In genomic region chr2:174459365-174459764, GRCm38 (mm10) we compare ENCODE assay signal across 26 mouse cellular contexts. TPM values are rescaled to one million over a fixed set of nuclear protein-coding genes. Genes with fewer than 3 reads are reported as not detected.
DNase-seq lines count a peak whose midpoint lies in the region; ATAC-seq and TF ChIP-seq lines count a peak whose summit lies in the region.
"Had no signal": no experiment of that assay in that cellular context is flagged by ENCODE, and none has a peak within 500 bp of the region (broad histone marks: within the 10 kb centered on the region; RNA-seq: fewer than 3 reads in every experiment).

No protein-coding gene starts in this region.

- H3K4me2 ChIP-seq in midbrain, postnatal 0 days (ENCODE audit: low read depth, low read length, poor library complexity, severe bottlenecking): no peak overlapping the region
- H3K4me2 ChIP-seq in midbrain, embryonic 13.5 days (replicated peaks): no peak overlapping the region
- no peak overlapping the region for H3K4me2 ChIP-seq in myocyte (ENCODE audit: low read depth)
- H3K4me2 ChIP-seq: forebrain, embryonic 13.5 days; heart, embryonic 13.5 days; hindbrain, embryonic 12.5 days had no signal

- TF ChIP-seq CTCF in midbrain, postnatal 0 days (IDR thresholded peaks at IDR 0.05): no peak

- no peak overlapping the region for H3K27ac ChIP-seq in midbrain, postnatal 0 days (ENCODE audit: low read depth, low read length)
- H3K27ac ChIP-seq in midbrain, embryonic 13.5 days: no peak overlapping the region
- H3K27ac ChIP-seq: forebrain, embryonic 10.5 days; forebrain, embryonic 13.5 days; gastrocnemius, adult 2 months; heart, adult 2 months; heart, embryonic 10.5 days; heart, embryonic 13.5 days; hindbrain, embryonic 12.5 days had no signal

- no peak for TF ChIP-seq POLR2A in myocyte (IDR thresholded peaks at IDR 0.05; ENCODE audit: insufficient read length, low read depth)

- H3K79me2 ChIP-seq in myocyte (ENCODE audit: control insufficient read depth, insufficient read depth): peaks cover 17% of the 10 kb centered on the region

- peaks cover 18% of the 10 kb centered on the region for H3K36me3 ChIP-seq in midbrain, postnatal 0 days (ENCODE audit: insufficient read depth, low read length)
- H3K36me3 ChIP-seq in midbrain, embryonic 13.5 days: peaks cover 28% of the 10 kb centered on the region
- H3K36me3 ChIP-seq in myocyte (ENCODE audit: control insufficient read depth, insufficient read depth): peaks cover 10% of the 10 kb centered on the region

- ATAC-seq in midbrain, postnatal 0 days (ENCODE audit: low FRiP score): no peak
- ATAC-seq in midbrain, embryonic 13.5 days: no peak
- ATAC-seq: forebrain, embryonic 13.5 days; forebrain, embryonic 16.5 days; hindbrain, embryonic 16.5 days; inflammation-experienced regulatory T-cells, adult 6 months; intestine, embryonic 16.5 days; Patski had no signal

- no peak overlapping the region for H3K9ac ChIP-seq in midbrain, postnatal 0 days (replicated peaks; ENCODE audit: low read length, poor library complexity, severe bottlenecking)
- no peak overlapping the region for H3K9ac ChIP-seq in midbrain, embryonic 13.5 days (replicated peaks)
- H3K9ac ChIP-seq: forebrain, embryonic 13.5 days; heart, embryonic 13.5 days; hindbrain, embryonic 12.5 days had no signal

- H3K27me3 ChIP-seq in midbrain, postnatal 0 days (ENCODE audit: insufficient read depth, low read length): no peaks in the 10 kb centered on the region
- H3K27me3 ChIP-seq in midbrain, embryonic 13.5 days: no peaks in the 10 kb centered on the region
- no peaks in the 10 kb centered on the region for H3K27me3 ChIP-seq in myocyte (ENCODE audit: control insufficient read depth, insufficient read depth, insufficient read length)
- H3K27me3 ChIP-seq: forebrain, embryonic 13.5 days; heart, embryonic 13.5 days; hindbrain, embryonic 12.5 days; Patski had no signal

- intact Hi-C loops in heart, postnatal 14 days (cut with DNase I): no loop called here
- intact Hi-C loops in gastrocnemius, postnatal 36 days (cut with DNase I): no loop called here

- DNase-seq in heart, adult 11 months: peak; percentile 51
- no peak for DNase-seq in heart, postnatal 14 days
- DNase-seq in midbrain, postnatal 0 days (ENCODE audit: low spot score): peak; percentile 18
- DNase-seq in gastrocnemius, postnatal 36 days: no peak
- DNase-seq: adrenal gland, adult 2 months; adrenal gland, postnatal 25 days; cerebellum, adult 11-12 months; cerebellum, adult 8-10 months; cerebellum, postnatal 10 days; gastrocnemius, adult 2 months; gastrocnemius, postnatal 14 days; heart, adult 2 months had no signal

- no peaks in the 10 kb centered on the region for H3K9me3 ChIP-seq in midbrain, postnatal 0 days (ENCODE audit: low read length)
- no peaks in the 10 kb centered on the region for H3K9me3 ChIP-seq in midbrain, embryonic 13.5 days
- H3K9me3 ChIP-seq: forebrain, embryonic 10.5 days; forebrain, embryonic 13.5 days; heart, embryonic 10.5 days; heart, embryonic 13.5 days; hindbrain, embryonic 12.5 days had no signal

- peaks cover 6% of the 10 kb centered on the region; the same call in 1 of the 2 replicates for H3K4me1 ChIP-seq in midbrain, postnatal 0 days (ENCODE audit: insufficient read depth, low read length)
- peaks cover 23% of the 10 kb centered on the region for H3K4me1 ChIP-seq in midbrain, embryonic 13.5 days (replicated peaks)

- 47% methylated on average over 2 of the region's 2 CpGs for WGBS in midbrain, postnatal 0 days
- 72% methylated on average over 2 of the region's 2 CpGs for WGBS in midbrain, embryonic 13.5 days

- no peak overlapping the region for H3ac ChIP-seq in myocyte (ENCODE audit: control insufficient read depth, insufficient read length)

- H3K4me3 ChIP-seq in midbrain, postnatal 0 days (ENCODE audit: low read depth, low read length): no peak overlapping the region
- H3K4me3 ChIP-seq in midbrain, embryonic 13.5 days (replicated peaks): no peak overlapping the region
- H3K4me3 ChIP-seq in myocyte: no peak overlapping the region
- H3K4me3 ChIP-seq: forebrain, embryonic 10.5 days; forebrain, embryonic 13.5 days; gastrocnemius, adult 2 months; heart, adult 2 months; heart, embryonic 10.5 days; heart, embryonic 13.5 days; hindbrain, embryonic 12.5 days had no signal

TF ChIP-seq in myocyte, 11 proteins besides CTCF, POLR2A, EP300 and RAD21:
- TF ChIP-seq POLR2AphosphoS2 (IDR thresholded peaks at IDR 0.05; ENCODE audit: insufficient read length, low read depth): peak; percentile 17
- TF ChIP-seq MYOD1 (IDR thresholded peaks at IDR 0.05; ENCODE audit: control insufficient read depth in 1 of 3, insufficient read length in 2 of 3, low read depth in 2 of 3): no peak

RNA-seq across cellular contexts. Expression of gene Atp5e, which starts 4.5 kb away (rescaled TPM):
- 1,000 to 10,000 TPM; 1,334 to 1,389 TPM for total RNA-seq in heart, postnatal 14 days (2021)
- 553 TPM in 2 replicates for total RNA-seq in midbrain, postnatal 0 days (2014; rRNA removed)
- 832 and 847 TPM in 2 replicates for polyA plus RNA-seq in midbrain, postnatal 0 days (2015; fragmentation: Nextera tagmentation; extraction: Ambion mirVana)
- polyA plus RNA-seq in midbrain, embryonic 13.5 days (2015; fragmentation: Nextera tagmentation; extraction: Ambion mirVana): 768 and 784 TPM in 2 replicates
- 1,160 TPM for polyA plus RNA-seq in myocyte (2012; fragmentation: generic; extraction: Trizol)
- 1,000 to 10,000 TPM in 1 of 2 experiments, 100 to 1,000 TPM in 1; 994 to 1,118 TPM for total RNA-seq in gastrocnemius, postnatal 36 days (2021)

RNA-seq across cellular contexts. Expression of gene Tubb1, which starts 8.9 kb away (rescaled TPM):
- total RNA-seq in heart, postnatal 14 days (2021): 1 to 10 TPM; 2.0 TPM
- total RNA-seq in midbrain, postnatal 0 days (2014; rRNA removed): 0.11 and 0.33 TPM in 2 replicates
- 0.16 and 0.25 TPM in 2 replicates for polyA plus RNA-seq in midbrain, postnatal 0 days (2015; fragmentation: Nextera tagmentation; extraction: Ambion mirVana)
- 0.98 and 1.5 TPM in 2 replicates for polyA plus RNA-seq in midbrain, embryonic 13.5 days (2015; fragmentation: Nextera tagmentation; extraction: Ambion mirVana)
- not detected for polyA plus RNA-seq in myocyte (2012; fragmentation: generic; extraction: Trizol)
- total RNA-seq in gastrocnemius, postnatal 36 days (2021): not detected
- total RNA-seq: gastrocnemius, adult 2 months; hematopoietic stem cell, adult 5-6 weeks had no signal
- polyA plus RNA-seq: frontal cortex, adult 2 months; Patski had no signal

RNA-seq across cellular contexts. Expression of gene Prelid3b, which starts 13.5 kb away (rescaled TPM):
- 10 to 100 TPM; 59.8 to 72.3 TPM for total RNA-seq in heart, postnatal 14 days (2021)
- 61.0 and 63.4 TPM in 2 replicates for total RNA-seq in midbrain, postnatal 0 days (2014; rRNA removed)
- polyA plus RNA-seq in midbrain, postnatal 0 days (2015; fragmentation: Nextera tagmentation; extraction: Ambion mirVana): 93.5 and 96.6 TPM in 2 replicates
- 108 and 115 TPM in 2 replicates for polyA plus RNA-seq in midbrain, embryonic 13.5 days (2015; fragmentation: Nextera tagmentation; extraction: Ambion mirVana)
- 81.4 TPM for polyA plus RNA-seq in myocyte (2012; fragmentation: generic; extraction: Trizol)
- total RNA-seq in gastrocnemius, postnatal 36 days (2021): 10 to 100 TPM; 43.1 to 48.1 TPM

RNA-seq across cellular contexts. Expression of gene Ctsz, which starts 20.5 kb away (rescaled TPM):
- total RNA-seq in heart, postnatal 14 days (2021): 10 to 100 TPM; 36.6 to 42.1 TPM
- total RNA-seq in midbrain, postnatal 0 days (2014; rRNA removed): 45.4 and 48.4 TPM in 2 replicates
- 47.8 and 54.0 TPM in 2 replicates for polyA plus RNA-seq in midbrain, postnatal 0 days (2015; fragmentation: Nextera tagmentation; extraction: Ambion mirVana)
- 66.1 and 74.5 TPM in 2 replicates for polyA plus RNA-seq in midbrain, embryonic 13.5 days (2015; fragmentation: Nextera tagmentation; extraction: Ambion mirVana)
- polyA plus RNA-seq in myocyte (2012; fragmentation: generic; extraction: Trizol): 244 TPM
- 10 to 100 TPM; 23.4 to 24.7 TPM for total RNA-seq in gastrocnemius, postnatal 36 days (2021)

RNA-seq across cellular contexts. Expression of gene Nelfcd, which starts 43.8 kb away (rescaled TPM):
- 10 to 100 TPM; 37.7 to 38.8 TPM for total RNA-seq in heart, postnatal 14 days (2021)
- 42.7 and 52.3 TPM in 2 replicates for total RNA-seq in midbrain, postnatal 0 days (2014; rRNA removed)
- 95.7 and 96.9 TPM in 2 replicates for polyA plus RNA-seq in midbrain, postnatal 0 days (2015; fragmentation: Nextera tagmentation; extraction: Ambion mirVana)
- 123 and 136 TPM in 2 replicates for polyA plus RNA-seq in midbrain, embryonic 13.5 days (2015; fragmentation: Nextera tagmentation; extraction: Ambion mirVana)
- 47.9 TPM for polyA plus RNA-seq in myocyte (2012; fragmentation: generic; extraction: Trizol)
- total RNA-seq in gastrocnemius, postnatal 36 days (2021): 10 to 100 TPM; 19.2 to 21.2 TPM

Comparison
In these comparisons a context has a peak if more than half of its experiments do, and no peak if none do; other contexts are left out.
1. DNase-seq: peak in heart, adult 11 months (single experiment) and midbrain, postnatal 0 days (single experiment); none in heart, postnatal 14 days (0 of 2) and gastrocnemius, postnatal 36 days (0 of 2).